Mouse (Mus musculus): ENCODE results near the gene Olfr1132. TPM values are rescaled to one million over a fixed set of nuclear protein-coding genes. Genes with fewer than 3 reads are reported as not detected.
"Not testable (repeated sequence)": the region's sequence is repeated elsewhere in the genome, so short reads cannot be mapped to it uniquely, and the experiment has no call there.

Olfr1132 gene
- not detected in 2 replicates for polyA plus RNA-seq (2012; rRNA removed)

- Histone ChIP-seq H3K4me3 (ENCODE audit: extremely low read depth, insufficient read depth, insufficient read length) (no peak within 1 kb of the TSS), H3K27me3 (ENCODE audit: control insufficient read depth, insufficient read depth, low read length) (no peaks in the 10 kb centered on the region), H3K4me1 (ENCODE audit: control insufficient read depth, insufficient read depth, insufficient read length) (no peaks in the 10 kb centered on the region), H3K27ac (ENCODE audit: insufficient read depth, low read length) (no peak within 1 kb of the TSS), H3K36me3 (ENCODE audit: control insufficient read depth, insufficient read depth, low read length) (no peaks in the 10 kb centered on the region)
- DNase-seq (ENCODE audit: low read depth in 1 of 2, low spot score in 2 of 2) = no peak
- TF ChIP-seq POLR2A (IDR thresholded peaks at IDR 0.05; ENCODE audit: low read depth, low read length) (no peak), CTCF (IDR thresholded peaks at IDR 0.05; ENCODE audit: extremely low read depth, insufficient read depth, insufficient read length, insufficient replicate concordance) (no peak)
These were observed at the start of gene Olfr1132 for GRCm38 (mm10) chr2:87637435-87637834. Gene Olfr1132 (minus strand): TSS chr2:87637535.

GRCm38 (mm10) chr2:87673564-87673963 lies 36.2 kb upstream of the Olfr1132 start, which contains the start of gene Olfr1135:
Gene Olfr1135 (minus strand): TSS chr2:87673664.
- no peak for TF ChIP-seq POLR2A (IDR thresholded peaks at IDR 0.05; ENCODE audit: low read depth, low read length)
- TF ChIP-seq CTCF (IDR thresholded peaks at IDR 0.05; ENCODE audit: extremely low read depth, insufficient read depth, insufficient read length, insufficient replicate concordance) = no peak
- H3K4me1 ChIP-seq (ENCODE audit: control insufficient read depth, insufficient read depth, insufficient read length) = no peaks in the 10 kb centered on the region
- H3K4me3 ChIP-seq (ENCODE audit: extremely low read depth, insufficient read depth, insufficient read length) = no peak within 1 kb of the TSS
- no peaks in the 10 kb centered on the region for H3K27me3 ChIP-seq (ENCODE audit: control insufficient read depth, insufficient read depth, low read length)
- no peak within 1 kb of the TSS for H3K27ac ChIP-seq (ENCODE audit: insufficient read depth, low read length)
- WGBS = 12% methylated on average over 1 of the region's 1 CpGs
- DNase-seq (ENCODE audit: low read depth in 1 of 2, low spot score in 2 of 2) = no peak
- H3K36me3 ChIP-seq (ENCODE audit: control insufficient read depth, insufficient read depth, low read length) = no peaks in the 10 kb centered on the region

- Histone ChIP-seq H3K36me3 (ENCODE audit: control insufficient read depth, insufficient read depth, low read length) (no peaks in the 10 kb centered on the region), H3K27ac (ENCODE audit: insufficient read depth, low read length) (no peak within 1 kb of the TSS), H3K27me3 (ENCODE audit: control insufficient read depth, insufficient read depth, low read length) (no peaks in the 10 kb centered on the region), H3K4me1 (ENCODE audit: control insufficient read depth, insufficient read depth, insufficient read length) (no peaks in the 10 kb centered on the region), H3K4me3 (ENCODE audit: extremely low read depth, insufficient read depth, insufficient read length) (no peak within 1 kb of the TSS)
- no peak for TF ChIP-seq POLR2A (IDR thresholded peaks at IDR 0.05; ENCODE audit: low read depth, low read length)
- TF ChIP-seq CTCF (IDR thresholded peaks at IDR 0.05; ENCODE audit: extremely low read depth, insufficient read depth, insufficient read length, insufficient replicate concordance) = no peak
- no peak for DNase-seq (ENCODE audit: low read depth in 1 of 2, low spot score in 2 of 2)
- 83% methylated on average over 2 of the region's 2 CpGs for WGBS
These were observed 21.0 kb upstream of the Olfr1132 start, which contains the start of gene Olfr1134 for GRCm38 (mm10) chr2:87658360-87658759. Gene Olfr1134 (minus strand): TSS chr2:87658460.

GRCm38 (mm10) chr2:87647274-87647673 lies 9.9 kb upstream of the Olfr1132 start, which contains the start of gene Olfr1133:
Gene Olfr1133 (minus strand): TSS chr2:87647374.
- H3K27ac ChIP-seq (ENCODE audit: insufficient read depth, low read length) = no peak within 1 kb of the TSS
- no peak within 1 kb of the TSS; the same call in 1 of the 2 replicates for H3K4me3 ChIP-seq (ENCODE audit: extremely low read depth, insufficient read depth, insufficient read length)
- no peaks in the 10 kb centered on the region for H3K27me3 ChIP-seq (ENCODE audit: control insufficient read depth, insufficient read depth, low read length)
- no peaks in the 10 kb centered on the region for H3K4me1 ChIP-seq (ENCODE audit: control insufficient read depth, insufficient read depth, insufficient read length)
- no peak for DNase-seq (ENCODE audit: low read depth in 1 of 2, low spot score in 2 of 2)
- TF ChIP-seq CTCF (IDR thresholded peaks at IDR 0.05; ENCODE audit: extremely low read depth, insufficient read depth, insufficient read length, insufficient replicate concordance) = no peak
- no peak for TF ChIP-seq POLR2A (IDR thresholded peaks at IDR 0.05; ENCODE audit: low read depth, low read length)
- no peaks in the 10 kb centered on the region for H3K36me3 ChIP-seq (ENCODE audit: control insufficient read depth, insufficient read depth, low read length)

GRCm38 (mm10) chr2:87642441-87642840 lies 5.1 kb upstream of the Olfr1132 start:
- DNase-seq (ENCODE audit: low read depth in 1 of 2, low spot score in 2 of 2) = no peak
- no peaks in the 10 kb centered on the region for H3K27me3 ChIP-seq (ENCODE audit: control insufficient read depth, insufficient read depth, low read length)
- no peak for TF ChIP-seq POLR2A (IDR thresholded peaks at IDR 0.05; ENCODE audit: low read depth, low read length)
- TF ChIP-seq CTCF (IDR thresholded peaks at IDR 0.05; ENCODE audit: extremely low read depth, insufficient read depth, insufficient read length, insufficient replicate concordance) = no peak
- H3K4me1 ChIP-seq (ENCODE audit: control insufficient read depth, insufficient read depth, insufficient read length) = no peaks in the 10 kb centered on the region
- H3K36me3 ChIP-seq (ENCODE audit: control insufficient read depth, insufficient read depth, low read length) = no peaks in the 10 kb centered on the region
- H3K27ac ChIP-seq (ENCODE audit: insufficient read depth, low read length) = no peak overlapping the region
- H3K4me3 ChIP-seq (ENCODE audit: extremely low read depth, insufficient read depth, insufficient read length) = no peak overlapping the region

- Histone ChIP-seq H3K4me3 (ENCODE audit: extremely low read depth, insufficient read depth, insufficient read length) (no peak within 1 kb of the TSS), H3K27me3 (ENCODE audit: control insufficient read depth, insufficient read depth, low read length) (no peaks in the 10 kb centered on the region), H3K36me3 (ENCODE audit: control insufficient read depth, insufficient read depth, low read length) (no peaks in the 10 kb centered on the region), H3K4me1 (ENCODE audit: control insufficient read depth, insufficient read depth, insufficient read length) (no peaks in the 10 kb centered on the region), H3K27ac (ENCODE audit: insufficient read depth, low read length) (no peak within 1 kb of the TSS)
- TF ChIP-seq POLR2A (IDR thresholded peaks at IDR 0.05; ENCODE audit: low read depth, low read length) = no peak
- no peak for TF ChIP-seq CTCF (IDR thresholded peaks at IDR 0.05; ENCODE audit: extremely low read depth, insufficient read depth, insufficient read length, insufficient replicate concordance)
- 66% methylated on average over 3 of the region's 3 CpGs for WGBS
- DNase-seq (ENCODE audit: low read depth in 1 of 2, low spot score in 2 of 2) = no peak
These were observed 10.5 kb downstream of the Olfr1132 start, which contains the start of gene Olfr1131 for GRCm38 (mm10) chr2:87626804-87627203. Gene Olfr1131 (plus strand): TSS chr2:87627104.

GRCm38 (mm10) chr2:87605912-87606311 lies 31.4 kb downstream of the Olfr1132 start, which contains the start of gene Olfr1130:
Gene Olfr1130 (plus strand): TSS chr2:87606212.
- DNase-seq (ENCODE audit: low read depth in 1 of 2, low spot score in 2 of 2); H3K36me3 ChIP-seq (ENCODE audit: control insufficient read depth, insufficient read depth, low read length); H3K27me3 ChIP-seq (ENCODE audit: control insufficient read depth, insufficient read depth, low read length); H3K4me3 ChIP-seq (ENCODE audit: extremely low read depth, insufficient read depth, insufficient read length); H3K4me1 ChIP-seq (ENCODE audit: control insufficient read depth, insufficient read depth, insufficient read length); H3K27ac ChIP-seq (ENCODE audit: insufficient read depth, low read length): not testable (repeated sequence)

Other genes starting within 250 kb of the Olfr1132 start
- gene Olfr1123, start 220.9 kb downstream of the Olfr1132 start, polyA plus RNA-seq (2012; rRNA removed) = not detected in 2 replicates
- gene Olfr1124, start 207.3 kb downstream of the Olfr1132 start, polyA plus RNA-seq (2012; rRNA removed) = not detected in 2 replicates
- not detected in 2 replicates for gene Olfr1126, start 183.6 kb downstream of the Olfr1132 start, polyA plus RNA-seq (2012; rRNA removed)
- gene Pramel7, start 140.4 kb downstream of the Olfr1132 start, polyA plus RNA-seq (2012; rRNA removed) = not detected in 2 replicates
- gene Pramel6, start 131.0 kb downstream of the Olfr1132 start, polyA plus RNA-seq (2012; rRNA removed) = not detected in 2 replicates
- gene Olfr153, start 105.7 kb downstream of the Olfr1132 start, polyA plus RNA-seq (2012; rRNA removed) = not detected in 2 replicates
- not detected in 2 replicates for gene Olfr1128, start 92.0 kb downstream of the Olfr1132 start, polyA plus RNA-seq (2012; rRNA removed)
- not detected in 2 replicates for gene Olfr1129, start 63.6 kb downstream of the Olfr1132 start, polyA plus RNA-seq (2012; rRNA removed)
- gene Olfr1130, start 31.3 kb downstream of the Olfr1132 start, polyA plus RNA-seq (2012; rRNA removed) = not detected in 2 replicates
- gene Olfr1131, start 10.4 kb downstream of the Olfr1132 start, polyA plus RNA-seq (2012; rRNA removed) = not detected in 2 replicates
- gene Olfr1133, start 9.8 kb upstream of the Olfr1132 start, polyA plus RNA-seq (2012; rRNA removed) = not detected in 2 replicates
- not detected in 2 replicates for gene Olfr1134, start 20.9 kb upstream of the Olfr1132 start, polyA plus RNA-seq (2012; rRNA removed)
- not detected in 2 replicates for gene Olfr1135, start 36.1 kb upstream of the Olfr1132 start, polyA plus RNA-seq (2012; rRNA removed)
- gene Olfr1136, start 56.4 kb upstream of the Olfr1132 start, polyA plus RNA-seq (2012; rRNA removed) = not detected in 2 replicates
- not detected in 2 replicates for gene Olfr1137, start 75.6 kb upstream of the Olfr1132 start, polyA plus RNA-seq (2012; rRNA removed)
- gene Olfr1138, start 102.4 kb upstream of the Olfr1132 start, polyA plus RNA-seq (2012; rRNA removed) = not detected in 2 replicates
- gene Olfr1140, start 106.2 kb upstream of the Olfr1132 start, polyA plus RNA-seq (2012; rRNA removed) = not detected in 2 replicates
- gene Olfr1141, start 116.5 kb upstream of the Olfr1132 start, polyA plus RNA-seq (2012; rRNA removed) = not detected in 2 replicates
- not detected in 2 replicates for gene Olfr152, start 141.9 kb upstream of the Olfr1132 start, polyA plus RNA-seq (2012; rRNA removed)
- not detected in 2 replicates for gene Olfr1143, start 163.1 kb upstream of the Olfr1132 start, polyA plus RNA-seq (2012; rRNA removed)
- not detected in 2 replicates for gene Olfr1145, start 172.3 kb upstream of the Olfr1132 start, polyA plus RNA-seq (2012; rRNA removed)
- gene Olfr1148, start 193.0 kb upstream of the Olfr1132 start, polyA plus RNA-seq (2012; rRNA removed) = not detected in 2 replicates
- not detected in 2 replicates for gene Olfr1150-ps1, start 206.5 kb upstream of the Olfr1132 start, polyA plus RNA-seq (2012; rRNA removed)
- gene Olfr1151, start 218.3 kb upstream of the Olfr1132 start, polyA plus RNA-seq (2012; rRNA removed) = not detected in 2 replicates
- gene Olfr1152, start 229.0 kb upstream of the Olfr1132 start, polyA plus RNA-seq (2012; rRNA removed) = not detected in 2 replicates